Mouse (Mus musculus) Patski (cell line): ENCODE data around the gene Trappc2l. TPM values are rescaled to one million over a fixed set of nuclear protein-coding genes. Genes with fewer than 3 reads are reported as not detected.
"Not testable (repeated sequence)": the region's sequence is repeated elsewhere in the genome, so short reads cannot be mapped to it uniquely, and the experiment has no call there.

Experiments used
- ATAC-seq: fragments of 100-300 bp; one replicate; pipeline ENCODE4 v1.8.0; 2021
- CTCF ChIA-PET: fragments of 350-600 bp; sonication (Branson Sonifier 250); formaldehyde crosslinking; loops from one replicate; lab custom pipeline; 2022; ENCODE audit warnings: inconsistent platforms; lab: Charles Lee
- POLR2A ChIA-PET: fragments of 350-600 bp; sonication (Branson Sonifier 250); formaldehyde crosslinking; loops from one replicate; lab custom pipeline; 2022; ENCODE audit warnings: antibody characterized with exemption, inconsistent platforms; lab: Charles Lee
- DNase-seq: peaks from one replicate; pipeline ENCODE4 v3.0.0-alpha.2; 2011; ENCODE audit warnings: low read depth, low spot score
- H3K27me3 ChIP-seq: fragments of 371-371 bp; one replicate; pipeline ENCODE4 v1.5.1; 2021
- CTCF ChIP-seq: fragments of 100-300 bp; IDR thresholded peaks from one replicate; pipeline ENCODE4 v1.5.1; 2021
- in situ Hi-C: fragments of 300-500 bp; cut with MboI; formaldehyde crosslinking; loops from 3 replicates; pipeline ENCODE4 v1.11.1; 2018; ENCODE audit warnings: low pct_unique_long_range_greater_than_20kb, mixed read lengths
- polyA plus RNA-seq: library from polyadenylated mRNA; unstranded; gene quantifications from one replicate; pipeline ENCODE4 v1.2.3, GENCODE M21; 2021

Trappc2l gene
- polyA plus RNA-seq, 1 experiment from 2014 or later: 99.5 TPM

DNA sequence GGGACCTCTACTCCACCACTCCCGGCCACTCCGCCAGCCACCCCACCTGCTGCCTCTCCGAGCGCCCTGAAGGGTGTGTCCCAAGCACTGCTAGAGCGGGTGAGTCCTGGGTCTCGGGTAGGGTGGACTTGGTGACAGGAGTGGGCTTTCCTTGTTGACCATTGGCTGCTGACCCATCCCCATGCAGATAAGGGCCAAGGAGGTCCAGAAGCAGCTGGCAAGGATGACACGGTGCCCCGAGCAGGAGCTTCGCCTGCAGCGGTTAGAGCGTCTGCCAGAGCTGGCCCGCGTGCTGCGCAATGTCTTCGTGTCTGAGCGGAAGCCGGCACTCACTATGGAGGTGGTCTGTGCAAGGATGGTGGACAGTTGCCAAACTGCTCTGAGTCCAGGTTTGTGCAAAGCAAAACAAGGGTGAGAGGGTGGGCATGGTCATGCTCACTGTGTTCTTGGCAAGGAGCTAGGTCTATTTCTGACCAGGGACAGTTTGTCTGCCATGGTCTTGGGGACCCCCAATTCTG lies 39.6 kb upstream of the Trappc2l start:
- no peak for DNase-seq
- in situ Hi-C loops: no loop called here
- H3K27me3 ChIP-seq: no peaks in the 10 kb centered on the region
- no peak for ATAC-seq
- CTCF ChIA-PET: no interaction called here
- POLR2A ChIA-PET: no interaction called here
- TF ChIP-seq CTCF: no peak

DNA sequence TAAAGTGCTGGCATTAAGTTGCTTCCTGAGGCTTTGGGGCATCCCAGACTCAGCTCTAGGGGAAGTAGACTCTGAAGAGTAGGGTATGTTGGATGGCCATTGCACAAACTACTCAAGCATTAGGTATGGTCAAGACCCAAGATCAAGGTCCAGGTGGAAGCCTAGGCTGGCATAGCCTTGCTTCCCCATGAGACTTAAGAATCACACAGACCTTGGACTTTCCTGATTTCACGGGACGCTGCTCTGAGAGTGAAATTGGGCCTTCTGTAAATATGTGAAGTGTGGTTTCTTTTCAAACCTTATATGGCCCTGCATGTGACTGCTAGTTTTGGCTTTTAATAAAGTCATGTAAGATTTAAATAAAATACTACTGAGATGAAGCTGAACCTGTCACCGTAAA lies 38.7 kb upstream of the Trappc2l start:
- TF ChIP-seq CTCF: no peak
- no peak for DNase-seq
- CTCF ChIA-PET: no interaction called here
- no peaks in the 10 kb centered on the region for H3K27me3 ChIP-seq
- in situ Hi-C loops: no loop called here
- POLR2A ChIA-PET: interaction anchor here (1.2 to 1.6 kb wide), 2 partner anchors 11 to 22 kb away, joined by 4 read pairs; no protein-coding TSS in a partner anchor
- no peak for ATAC-seq

DNA sequence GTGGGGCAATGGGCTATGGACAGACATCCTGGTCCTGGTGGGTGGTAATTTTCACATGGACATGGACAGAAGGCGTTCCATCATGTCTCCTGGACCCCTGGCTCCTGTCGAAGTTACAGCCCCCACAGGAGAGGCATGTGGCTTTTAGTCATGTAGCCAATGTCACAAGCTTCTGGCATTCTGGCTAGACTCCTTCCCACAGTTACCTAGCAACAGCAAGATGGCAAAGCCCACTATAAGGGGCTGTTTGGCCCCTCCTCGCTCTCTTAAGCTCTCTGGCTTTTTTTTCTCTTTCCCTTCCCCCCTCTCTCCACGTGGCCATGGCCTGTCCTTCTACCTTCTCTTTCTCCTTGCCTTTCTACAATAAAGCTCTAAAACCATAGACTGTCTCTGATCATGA lies 38.3 kb upstream of the Trappc2l start:
- ATAC-seq, in situ Hi-C loops, DNase-seq, CTCF ChIA-PET, H3K27me3 ChIP-seq: not testable (repeated sequence)
- POLR2A ChIA-PET: interaction anchor here (0.7 to 1.6 kb wide), 3 partner anchors 11 to 77 kb away, joined by 4 read pairs; no protein-coding TSS in a partner anchor

DNA sequence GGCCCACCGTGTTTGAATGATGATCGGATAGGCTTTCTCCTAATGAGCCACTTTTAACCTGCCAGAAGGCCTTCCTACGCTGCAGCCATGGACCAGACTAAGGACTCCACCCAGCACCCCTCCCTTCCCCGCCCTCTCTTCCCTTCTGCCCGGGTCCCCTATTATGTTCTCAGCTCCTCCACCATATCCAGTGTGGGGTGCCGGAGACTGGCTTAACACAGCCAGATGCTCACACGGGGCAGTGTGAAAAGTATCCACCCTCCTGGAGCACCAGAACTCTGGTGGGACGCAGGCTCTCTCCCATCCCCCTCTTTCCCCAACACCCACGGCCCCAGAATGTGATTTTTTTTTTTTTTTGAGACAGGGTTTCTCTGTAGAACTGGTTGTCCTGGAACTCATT lies 37.9 kb upstream of the Trappc2l start:
- ATAC-seq (no peak), DNase-seq (no peak)
- no peak for TF ChIP-seq CTCF
- in situ Hi-C loops: no loop called here
- POLR2A ChIA-PET: interaction anchor here (0.7 to 1.6 kb wide), 3 partner anchors 10 to 77 kb away, joined by 4 read pairs; no protein-coding TSS in a partner anchor
- H3K27me3 ChIP-seq: no peaks in the 10 kb centered on the region
- CTCF ChIA-PET: no interaction called here

DNA sequence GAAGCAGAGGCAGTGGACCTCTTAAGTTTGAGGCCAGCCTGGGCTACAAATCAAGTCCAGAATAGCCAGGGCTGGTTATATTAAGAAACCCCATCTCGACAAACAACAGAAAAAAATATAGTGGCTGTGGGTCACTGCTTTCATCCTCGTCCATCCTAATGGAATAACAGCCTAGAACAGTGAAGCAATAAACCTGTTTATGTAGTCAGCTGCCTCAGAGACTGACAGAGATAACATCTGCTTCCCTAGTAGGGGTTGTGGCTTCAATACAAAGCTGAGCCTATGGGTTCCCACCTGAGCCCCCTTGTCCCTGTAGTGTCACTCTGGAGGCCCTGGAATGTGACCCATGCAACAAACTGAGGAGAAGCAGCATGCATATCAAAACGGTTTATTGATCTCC lies 37.2 kb upstream of the Trappc2l start:
- in situ Hi-C loops: no loop called here
- ATAC-seq (no peak), DNase-seq (no peak)
- H3K27me3 ChIP-seq: no peaks in the 10 kb centered on the region
- ChIA-PET CTCF (no interaction called here), POLR2A (interaction anchor here (1.1 to 5.6 kb wide), 2 partner anchors 30 to 36 kb away, joined by 3 to 26 read pairs; partner anchors contain the start of genes Galns and Trappc2l)
- TF ChIP-seq CTCF: no peak

DNA sequence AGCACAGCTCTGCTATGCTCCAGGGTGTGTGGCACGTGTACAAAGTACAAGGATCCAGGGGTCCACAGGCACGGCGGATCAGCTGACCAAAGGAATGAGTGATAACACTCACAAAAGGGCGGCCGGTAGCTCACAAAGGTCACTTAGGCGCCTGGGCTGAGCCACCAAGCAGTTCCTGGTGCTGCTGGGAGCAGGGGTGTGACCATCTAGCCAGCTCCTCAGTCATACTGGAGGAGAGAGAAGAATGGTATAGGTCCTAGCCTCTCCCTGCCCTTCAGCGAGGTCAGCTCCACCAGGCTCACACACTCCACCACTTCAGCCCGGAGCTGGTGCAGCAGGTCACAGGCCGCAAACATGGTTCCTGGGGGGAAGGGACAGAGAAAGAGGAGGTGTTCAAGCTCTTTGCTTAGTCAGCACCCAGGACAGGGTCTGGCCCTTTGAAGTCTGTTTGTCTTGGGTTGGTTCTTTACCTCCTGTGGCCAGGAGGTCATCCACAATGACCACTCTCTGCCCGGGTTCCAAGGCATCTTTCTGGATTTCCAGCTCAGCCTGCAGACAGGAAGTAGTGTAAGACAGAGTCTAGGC lies 36.7 kb upstream of the Trappc2l start:
- in situ Hi-C loops: no loop called here
- no peak for DNase-seq
- POLR2A ChIA-PET: interaction anchor here (1.1 to 5.6 kb wide), 3 partner anchors 7 to 36 kb away, joined by 3 to 26 read pairs (median 11); partner anchors contain the start of genes Cdt1, Galns and Trappc2l
- CTCF ChIA-PET: interaction anchor here (2.8 kb wide), 1 partner anchor 30 kb away, joined by 7 read pairs; no protein-coding TSS in a partner anchor
- no peak for ATAC-seq
- TF ChIP-seq CTCF: no peak
- no peaks in the 10 kb centered on the region for H3K27me3 ChIP-seq

DNA sequence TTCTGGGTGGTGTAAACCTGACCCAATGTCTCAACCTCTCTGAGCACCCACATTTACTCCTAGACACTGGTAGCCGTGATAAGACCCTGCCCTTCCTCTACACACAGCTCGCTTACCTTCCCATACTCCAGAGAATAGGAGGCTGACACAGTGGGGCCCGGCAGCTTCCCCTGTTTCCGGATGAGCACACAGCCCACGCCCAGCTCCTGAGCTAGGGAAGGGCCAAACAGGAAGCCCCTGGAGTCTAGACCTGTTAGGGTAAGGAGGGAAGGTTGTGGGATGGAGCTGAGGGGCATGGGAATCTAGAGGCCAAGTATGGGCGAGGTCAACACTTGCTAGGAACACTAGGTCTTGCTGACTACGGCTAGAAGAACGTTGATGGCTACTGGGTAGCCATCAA lies 36.2 kb upstream of the Trappc2l start:
- ATAC-seq: no peak
- POLR2A ChIA-PET: interaction anchor here (0.8 to 5.6 kb wide), 5 partner anchors 8 to 35 kb away, joined by 3 to 26 read pairs (median 3); partner anchors contain the start of genes Cdt1, Galns and Trappc2l
- TF ChIP-seq CTCF: no peak
- CTCF ChIA-PET: interaction anchor here (2.8 kb wide), 1 partner anchor 30 kb away, joined by 7 read pairs; no protein-coding TSS in a partner anchor
- DNase-seq: no peak
- in situ Hi-C loops: no loop called here
- no peaks in the 10 kb centered on the region for H3K27me3 ChIP-seq

DNA sequence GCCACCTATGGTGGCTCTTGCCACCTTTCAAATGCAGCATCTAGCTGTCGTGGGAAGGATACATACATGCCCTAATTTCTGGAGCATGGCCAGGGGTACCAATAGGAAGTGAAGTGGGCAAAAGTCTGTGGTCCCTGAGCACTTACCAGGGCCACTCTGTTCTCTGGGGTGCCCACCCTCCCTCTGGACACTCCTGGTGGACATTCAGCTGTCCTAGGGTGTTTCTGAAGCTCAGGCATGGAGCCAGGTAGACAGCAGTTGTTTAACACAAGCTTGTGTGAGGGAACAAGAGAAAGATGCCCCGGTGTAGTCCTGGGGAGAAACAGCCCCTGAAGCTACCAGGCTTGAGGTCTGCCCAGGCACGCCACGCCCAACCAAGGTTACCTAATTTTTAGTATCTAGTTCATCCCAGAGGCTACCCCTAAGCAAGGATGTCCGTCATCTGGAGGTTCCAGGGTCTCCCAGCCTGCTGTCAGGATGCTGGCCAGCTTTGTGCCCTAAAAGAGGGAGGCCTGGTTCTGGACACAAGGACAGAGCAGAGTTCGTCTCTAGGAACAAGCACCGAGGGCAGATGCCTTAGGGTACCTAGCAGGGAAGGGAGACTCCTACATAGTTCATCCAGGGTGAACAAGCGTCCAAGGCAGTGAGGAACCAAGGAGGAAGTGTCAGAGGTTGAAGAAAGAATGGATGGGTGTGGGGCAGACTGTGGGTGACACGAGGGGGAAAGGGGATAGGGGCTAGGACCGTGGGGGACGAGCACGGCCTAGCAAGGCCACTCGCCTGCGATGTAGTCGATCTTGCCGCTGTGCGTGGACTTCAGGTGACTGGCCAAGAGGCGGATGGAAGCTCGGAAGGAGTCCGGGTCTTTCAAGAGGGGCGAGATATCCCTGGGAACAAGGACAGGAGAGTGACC lies 35.4 kb upstream of the Trappc2l start:
- no peak for TF ChIP-seq CTCF
- CTCF ChIA-PET: interaction anchor here (2.8 kb wide), 1 partner anchor 29 kb away, joined by 7 read pairs; no protein-coding TSS in a partner anchor
- H3K27me3 ChIP-seq: no peaks in the 10 kb centered on the region
- POLR2A ChIA-PET: interaction anchor here (0.8 to 5.6 kb wide), 6 partner anchors 8 to 143 kb away, joined by 3 to 26 read pairs (median 4); partner anchors contain the start of genes Cdt1, Cyba, Galns and Trappc2l
- ATAC-seq (peak; percentile 27), DNase-seq (no peak)
- in situ Hi-C loops: no loop called here

DNA sequence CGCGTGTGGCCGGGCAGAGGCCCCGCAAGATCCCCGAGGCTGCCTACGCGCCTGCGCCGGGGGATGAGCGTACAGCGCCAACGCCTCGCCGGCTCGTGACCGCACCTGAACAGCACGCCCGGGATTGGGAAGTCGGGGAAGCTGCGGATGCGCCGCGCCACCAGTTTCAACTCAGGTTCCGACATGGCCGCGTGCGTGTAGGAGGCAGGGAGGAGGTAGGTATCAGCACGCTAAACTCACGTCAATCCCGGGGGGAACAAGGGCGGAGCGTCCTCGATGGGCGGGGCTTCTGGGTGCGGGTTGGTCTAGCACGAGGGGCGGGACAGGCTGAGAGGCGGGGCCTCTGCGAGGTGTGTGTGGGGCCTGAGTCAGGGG lies 34.8 kb upstream of the Trappc2l start, which contains the start of gene Aprt:
TSS of gene Aprt (minus strand) at position 262 of the 375 bp plus-strand sequence.
- ChIA-PET CTCF (interaction anchor here (2.8 kb wide), 1 partner anchor 28 kb away, joined by 7 read pairs; no protein-coding TSS in a partner anchor), POLR2A (interaction anchor here (1.1 to 5.6 kb wide), 4 partner anchors 9 to 144 kb away, joined by 3 to 26 read pairs (median 8); partner anchors contain the start of genes Cdt1, Cyba, Galns and Trappc2l)
- no peak for TF ChIP-seq CTCF
- in situ Hi-C loops: no loop called here
- peak; percentile 67 for ATAC-seq
- H3K27me3 ChIP-seq: no peaks in the 10 kb centered on the region
- no peak for DNase-seq

DNA sequence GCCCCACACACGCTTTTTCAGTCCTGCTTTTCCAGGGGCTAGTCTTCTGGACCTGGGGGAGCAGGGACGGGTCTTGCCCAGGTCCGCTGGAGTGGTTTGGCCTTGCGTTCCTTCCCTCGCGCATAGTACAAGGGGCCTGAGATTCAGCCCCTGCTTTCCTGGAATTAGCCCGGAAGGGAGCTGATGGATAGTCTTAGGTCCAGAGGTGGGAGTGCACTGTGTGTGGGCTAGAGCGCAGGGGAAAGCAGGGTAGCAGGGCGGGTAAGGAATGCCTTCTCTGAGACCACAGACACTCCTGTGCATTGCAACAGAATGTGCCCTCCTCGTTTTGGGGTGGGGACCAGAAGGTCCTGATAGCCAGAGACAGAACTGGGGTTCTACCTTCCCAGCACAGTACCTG lies 34.3 kb upstream of the Trappc2l start:
- no peak for ATAC-seq
- ChIA-PET CTCF (interaction anchor here (2.8 kb wide), 1 partner anchor 28 kb away, joined by 7 read pairs; no protein-coding TSS in a partner anchor), POLR2A (interaction anchor here (1.1 to 5.6 kb wide), 4 partner anchors 10 to 144 kb away, joined by 3 to 26 read pairs (median 8); partner anchors contain the start of genes Cdt1, Cyba, Galns and Trappc2l)
- no peaks in the 10 kb centered on the region for H3K27me3 ChIP-seq
- TF ChIP-seq CTCF: no peak
- in situ Hi-C loops: no loop called here
- DNase-seq: no peak
